Mouse (Mus musculus) heart, embryonic 12.5 days (tissue): ENCODE results near the gene Bach2. TPM values are rescaled to one million over a fixed set of nuclear protein-coding genes. Genes with fewer than 3 reads are reported as not detected.

ENCODE experiments used
- ATAC-seq: fragments of 200-750 bp; cut with Nextera tagmentation; 2 replicates; pipeline ENCODE4 v1.8.0; 2017; ENCODE audit warnings: moderate TSS enrichment, moderate library complexity; ENCODE audit not compliant: insufficient number of reproducible peaks, low FRiP score
- H3K27ac ChIP-seq: fragments of 300-500 bp; sonication (generic); 2 replicates; pipeline ENCODE4 v1.5.1; 2016; ENCODE audit warnings: mild to moderate bottlenecking, moderate library complexity; ENCODE audit not compliant: poor library complexity, severe bottlenecking
- H3K27me3 ChIP-seq: fragments of 300-500 bp; sonication (generic); replicated peaks from 2 replicates; pipeline ENCODE4 v1.6.1; 2016; ENCODE audit warnings: mild to moderate bottlenecking, moderate library complexity
- H3K36me3 ChIP-seq: fragments of 300-500 bp; sonication (generic); 2 replicates; pipeline ENCODE4 v1.6.1; 2016; ENCODE audit warnings: mild to moderate bottlenecking, moderate library complexity
- H3K4me1 ChIP-seq: fragments of 300-500 bp; sonication (generic); replicated peaks from 2 replicates; pipeline ENCODE4 v1.6.1; 2016; ENCODE audit warnings: mild to moderate bottlenecking
- H3K4me2 ChIP-seq: fragments of 300-500 bp; sonication (generic); 2 replicates; pipeline ENCODE4 v1.6.1; 2016; ENCODE audit warnings: mild to moderate bottlenecking, moderate library complexity
- H3K4me3 ChIP-seq: fragments of 300-500 bp; sonication (generic); 2 replicates; pipeline ENCODE4 v1.5.1; 2016; ENCODE audit warnings: mild to moderate bottlenecking
- H3K9ac ChIP-seq: fragments of 300-500 bp; sonication (generic); 2 replicates; pipeline ENCODE4 v1.6.1; 2016; ENCODE audit warnings: mild to moderate bottlenecking, moderate library complexity
- H3K9me3 ChIP-seq: fragments of 300-500 bp; sonication (generic); replicated peaks from 2 replicates; pipeline ENCODE4 v1.6.1; 2016; ENCODE audit warnings: mild to moderate bottlenecking, moderate library complexity
- WGBS: fragments of 180-500 bp; shearing (Covaris S2); methylation state at CpG from one replicate; pipeline ENCODE4 v1.1.7; 2016; 5-methylcytosine and 5-hydroxymethylcytosine counted together
- polyA plus RNA-seq: library from polyadenylated mRNA; unstranded; fragments of >200 nt; fragmentation: Nextera tagmentation; extraction: Ambion mirVana; gene quantifications from 2 replicates; pipeline ENCODE4 v1.2.1, GENCODE M21; 2016

Gene Bach2
- polyA plus RNA-seq, 1 experiment from 2014 or later = 7.0 TPM

DNA sequence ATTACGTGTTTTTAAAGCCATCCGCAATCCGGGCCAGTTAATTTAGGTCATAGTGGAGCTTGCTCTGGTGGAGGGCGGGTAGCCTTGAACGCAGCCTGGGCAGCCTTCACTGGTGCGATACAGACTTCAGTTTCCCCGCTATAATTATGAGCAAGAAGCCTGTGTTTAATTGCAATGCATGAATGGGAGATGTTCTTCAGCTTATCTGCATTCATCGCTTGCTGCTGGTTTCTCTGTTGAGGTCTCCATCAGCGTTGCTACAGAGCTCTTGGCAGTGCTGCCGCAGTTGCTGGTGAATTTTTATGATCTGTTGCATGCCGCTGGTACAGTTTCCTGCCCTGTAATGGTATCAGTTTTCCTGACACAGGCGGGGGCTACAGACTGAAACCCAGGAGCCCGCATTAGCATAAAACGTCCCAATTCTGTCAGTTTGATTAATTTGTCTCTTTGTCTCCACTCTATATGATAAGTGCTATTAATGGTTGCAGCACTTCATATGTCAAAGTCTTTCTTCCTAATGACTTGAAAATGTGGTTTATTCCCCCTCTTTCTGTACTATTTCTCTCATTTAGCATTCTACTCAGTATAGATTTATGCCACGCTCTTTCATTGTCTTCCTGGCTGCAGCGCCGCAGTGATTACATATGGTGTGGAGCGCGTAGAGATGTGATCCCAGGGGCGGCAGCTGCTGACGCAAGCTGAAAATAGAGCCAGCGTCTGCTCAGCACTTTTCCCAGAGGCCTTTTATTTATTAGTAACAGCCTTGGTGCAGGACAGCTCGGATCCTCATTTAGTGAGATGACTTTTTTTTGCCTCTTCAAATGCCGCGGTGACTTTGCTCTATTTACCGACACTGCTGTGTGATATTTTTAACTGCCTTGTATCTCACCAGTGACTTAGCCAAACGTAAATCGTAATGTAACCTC is 292.6 kb downstream of the Bach2 start:
- 0 out of 2 replicates have a peak, but pooled peaks have one; percentile 25 for ATAC-seq
- H3K27ac ChIP-seq = peak overlapping the region; percentile 17; the same call in 1 of the 2 replicates
- 39% methylated on average over 28 of the region's 28 CpGs for WGBS

DNA sequence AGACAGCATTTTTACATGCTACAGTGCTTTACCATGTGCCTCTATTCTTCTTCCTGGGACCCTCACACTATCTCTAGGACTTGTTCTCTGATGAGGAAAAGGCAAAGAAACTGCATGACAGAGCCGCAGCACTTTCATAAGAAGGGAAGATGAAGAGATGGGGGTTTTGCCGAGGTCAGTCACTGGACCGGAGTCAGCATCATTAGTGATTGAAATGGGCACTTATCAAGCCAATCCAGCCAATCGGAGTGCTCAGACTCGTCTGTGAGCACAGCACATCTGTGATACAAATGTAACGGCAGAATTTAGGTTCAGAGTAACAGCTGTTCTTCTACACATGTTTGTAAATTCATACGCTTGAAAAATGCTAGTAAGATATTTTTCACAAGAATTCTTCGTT is 293.5 kb downstream of the Bach2 start:
- Histone ChIP-seq H3K27ac (no peak overlapping the region; the same call in 1 of the 2 replicates), H3K9ac (no peak overlapping the region)
- 65% methylated on average over 8 of the region's 8 CpGs for WGBS

More for the DNA sequence above, 292.6 kb downstream of the Bach2 start:
- peak overlapping the region; percentile 59 for H3K4me2 ChIP-seq
- no peak overlapping the region; the same call in 1 of the 2 replicates for H3K9ac ChIP-seq
- no peaks in the 10 kb centered on the region for H3K9me3 ChIP-seq
- H3K36me3 ChIP-seq = no peaks in the 10 kb centered on the region
- H3K4me3 ChIP-seq = peak overlapping the region; percentile 1; the same call in 1 of the 2 replicates
- H3K4me1 ChIP-seq = peaks cover 31% of the 10 kb centered on the region
- no peaks in the 10 kb centered on the region for H3K27me3 ChIP-seq

DNA sequence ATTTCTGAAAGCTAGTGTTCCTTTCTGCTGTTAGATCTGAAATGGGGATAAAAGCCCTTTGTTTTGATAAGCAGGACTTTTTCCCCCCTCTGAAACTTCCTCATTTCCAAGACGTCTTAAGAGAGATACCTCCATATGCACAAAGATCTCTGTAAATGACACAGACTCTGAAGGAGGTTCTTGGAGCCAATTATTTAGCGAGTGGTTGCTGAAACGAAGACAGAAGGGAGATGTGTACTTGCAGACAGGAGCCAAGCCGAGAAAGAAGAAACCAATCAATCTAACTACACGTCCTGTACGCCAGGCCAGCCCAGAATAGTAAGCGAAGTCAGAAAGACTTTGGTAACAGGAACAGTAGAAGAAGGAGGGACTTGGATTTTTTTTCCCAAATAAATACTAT is 295.1 kb downstream of the Bach2 start:
- H3K4me1 ChIP-seq = peaks cover 47% of the 10 kb centered on the region
- no peaks in the 10 kb centered on the region for H3K9me3 ChIP-seq
- H3K9ac ChIP-seq = no peak overlapping the region
- no peak overlapping the region for H3K4me2 ChIP-seq
- 55% methylated on average over 7 of the region's 7 CpGs for WGBS
- H3K27me3 ChIP-seq = no peaks in the 10 kb centered on the region
- no peak overlapping the region for H3K4me3 ChIP-seq
- no peak overlapping the region for H3K27ac ChIP-seq
- ATAC-seq = no peak
- H3K36me3 ChIP-seq = no peaks in the 10 kb centered on the region

More for the DNA sequence above, 293.5 kb downstream of the Bach2 start:
- no peaks in the 10 kb centered on the region for H3K9me3 ChIP-seq
- no peak for ATAC-seq
- no peak overlapping the region for H3K4me2 ChIP-seq
- H3K4me1 ChIP-seq = peaks cover 36% of the 10 kb centered on the region
- H3K36me3 ChIP-seq = no peaks in the 10 kb centered on the region
- H3K4me3 ChIP-seq = no peak overlapping the region
- H3K27me3 ChIP-seq = no peaks in the 10 kb centered on the region

DNA sequence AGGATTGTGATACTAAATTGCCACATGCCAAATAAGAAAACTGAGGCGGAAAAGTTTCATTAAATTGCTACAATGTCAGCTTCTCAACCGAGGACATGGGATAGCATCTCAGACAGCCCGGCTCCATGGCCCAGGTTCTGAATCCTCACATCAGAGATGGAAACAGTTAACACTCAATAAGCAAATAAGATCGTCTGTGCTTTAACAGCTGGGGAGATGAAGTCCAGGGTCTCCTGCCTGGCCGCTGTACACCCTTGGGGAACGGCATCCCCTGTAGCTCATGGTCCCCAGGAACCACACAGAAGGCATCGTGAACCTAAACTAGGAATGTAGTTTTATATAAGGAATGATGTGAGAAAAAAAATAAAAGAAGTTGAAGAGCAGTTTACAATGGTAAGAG is 297.0 kb downstream of the Bach2 start:
- H3K36me3 ChIP-seq = no peaks in the 10 kb centered on the region
- no peak overlapping the region for H3K9ac ChIP-seq
- H3K4me3 ChIP-seq = no peak overlapping the region
- no peak overlapping the region for H3K4me2 ChIP-seq
- H3K27ac ChIP-seq = no peak overlapping the region
- H3K27me3 ChIP-seq = no peaks in the 10 kb centered on the region
- H3K4me1 ChIP-seq = peaks cover 36% of the 10 kb centered on the region
- ATAC-seq = no peak
- WGBS = 80% methylated on average over 7 of the region's 7 CpGs
- H3K9me3 ChIP-seq = no peaks in the 10 kb centered on the region

- Histone ChIP-seq H3K9ac (no peak overlapping the region), H3K4me1 (peaks cover 26% of the 10 kb centered on the region), H3K4me2 (no peak overlapping the region), H3K9me3 (no peaks in the 10 kb centered on the region), H3K27me3 (no peaks in the 10 kb centered on the region), H3K36me3 (no peaks in the 10 kb centered on the region), H3K27ac (peak overlapping the region; percentile 40), H3K4me3 (no peak overlapping the region)
- ATAC-seq = 0 out of 2 replicates have a peak, but pooled peaks have one; percentile 29
- 60% methylated on average over 8 of the region's 8 CpGs for WGBS
Observed at GRCm38 (mm10) chr4:32536870-32537508, 298.4 kb downstream of the Bach2 start.

- Histone ChIP-seq H3K36me3 (no peaks in the 10 kb centered on the region), H3K4me3 (no peak overlapping the region), H3K27me3 (no peaks in the 10 kb centered on the region), H3K27ac (no peak overlapping the region), H3K4me1 (peaks cover 23% of the 10 kb centered on the region), H3K9ac (no peak overlapping the region), H3K4me2 (no peak overlapping the region), H3K9me3 (no peaks in the 10 kb centered on the region)
- ATAC-seq = no peak
- 18% methylated on average over 5 of the region's 5 CpGs for WGBS
Observed at GRCm38 (mm10) chr4:32538088-32538487, 299.5 kb downstream of the Bach2 start.

DNA sequence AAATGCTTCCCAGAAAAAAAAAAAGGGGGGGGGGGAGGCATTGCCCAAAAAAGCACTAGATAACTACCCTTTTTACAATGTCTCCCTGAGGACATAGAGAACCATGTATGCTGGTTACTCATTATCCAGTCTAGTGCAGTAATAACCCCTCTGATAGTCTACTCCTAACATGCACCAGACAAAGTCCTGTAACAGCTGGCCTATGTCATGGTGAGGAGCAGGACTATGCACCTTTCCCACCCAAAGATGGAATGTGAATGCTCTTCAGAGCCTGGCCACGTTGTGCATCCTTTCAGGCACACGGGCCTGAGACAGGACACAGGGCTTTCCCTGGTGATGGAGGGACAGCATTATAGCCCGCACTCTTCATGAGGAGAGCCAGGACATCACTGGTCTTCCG is 299.9 kb downstream of the Bach2 start:
- H3K9ac ChIP-seq = no peak overlapping the region
- peaks cover 23% of the 10 kb centered on the region for H3K4me1 ChIP-seq
- no peak overlapping the region for H3K4me2 ChIP-seq
- H3K27me3 ChIP-seq = no peaks in the 10 kb centered on the region
- no peak overlapping the region for H3K27ac ChIP-seq
- no peak overlapping the region for H3K4me3 ChIP-seq
- H3K9me3 ChIP-seq = no peaks in the 10 kb centered on the region
- 68% methylated on average over 4 of the region's 4 CpGs for WGBS
- H3K36me3 ChIP-seq = no peaks in the 10 kb centered on the region
- ATAC-seq = no peak

GRCm38 (mm10) chr4:32538987-32539386 is 300.4 kb downstream of the Bach2 start:
- 78% methylated on average over 11 of the region's 11 CpGs for WGBS
- Histone ChIP-seq H3K36me3 (no peaks in the 10 kb centered on the region), H3K27ac (no peak overlapping the region), H3K27me3 (no peaks in the 10 kb centered on the region), H3K4me3 (no peak overlapping the region), H3K9ac (no peak overlapping the region), H3K9me3 (no peaks in the 10 kb centered on the region), H3K4me2 (no peak overlapping the region), H3K4me1 (peaks cover 23% of the 10 kb centered on the region)
- no peak for ATAC-seq

- Histone ChIP-seq H3K4me2 (no peak overlapping the region), H3K27me3 (no peaks in the 10 kb centered on the region), H3K4me3 (no peak overlapping the region), H3K27ac (no peak overlapping the region), H3K36me3 (no peaks in the 10 kb centered on the region), H3K9ac (no peak overlapping the region), H3K4me1 (no peaks in the 10 kb centered on the region), H3K9me3 (no peaks in the 10 kb centered on the region)
- WGBS = 78% methylated on average over 14 of the region's 14 CpGs
- no peak for ATAC-seq
Observed at GRCm38 (mm10) chr4:32544821-32545545, 306.4 kb downstream of the Bach2 start.

DNA sequence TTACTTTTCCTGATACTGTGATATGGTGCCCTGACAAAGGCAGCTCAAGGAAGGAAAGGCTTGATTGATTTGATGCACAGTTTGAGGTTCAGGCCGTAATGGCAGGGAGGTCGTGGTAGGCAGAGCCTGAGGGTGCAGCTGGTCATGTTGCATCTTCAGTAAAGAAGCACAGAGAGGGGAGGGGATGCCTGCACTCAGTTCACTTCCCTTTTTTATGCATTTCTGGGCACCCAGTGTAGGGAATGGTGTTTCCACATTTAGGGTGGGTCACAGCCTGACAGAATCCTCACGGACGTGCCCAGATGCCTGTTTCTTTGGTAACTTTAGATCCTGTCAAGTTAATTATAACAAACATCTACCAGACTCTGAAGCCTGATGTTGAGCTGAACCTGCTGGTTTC is 306.9 kb downstream of the Bach2 start:
- no peak overlapping the region for H3K4me2 ChIP-seq

GRCm38 (mm10) chr4:32549150-32549549 is 310.5 kb downstream of the Bach2 start:
- no peak overlapping the region for H3K4me2 ChIP-seq
- no peak for ATAC-seq
- H3K36me3 ChIP-seq = no peaks in the 10 kb centered on the region
- H3K9me3 ChIP-seq = no peaks in the 10 kb centered on the region
- WGBS = 69% methylated on average over 1 of the region's 1 CpGs
- no peak overlapping the region for H3K9ac ChIP-seq
- H3K4me3 ChIP-seq = no peak overlapping the region
- no peak overlapping the region for H3K27ac ChIP-seq
- H3K4me1 ChIP-seq = no peaks in the 10 kb centered on the region
- H3K27me3 ChIP-seq = no peaks in the 10 kb centered on the region

More for the DNA sequence above, 306.9 kb downstream of the Bach2 start:
- ATAC-seq = no peak
- Histone ChIP-seq H3K27ac (no peak overlapping the region), H3K4me1 (no peaks in the 10 kb centered on the region), H3K27me3 (no peaks in the 10 kb centered on the region), H3K9ac (no peak overlapping the region), H3K9me3 (no peaks in the 10 kb centered on the region), H3K36me3 (no peaks in the 10 kb centered on the region), H3K4me3 (no peak overlapping the region)
- 75% methylated on average over 4 of the region's 4 CpGs for WGBS
